Mouse (Mus musculus) heart, postnatal 0 days (tissue): ENCODE measurements around the gene Rpl26.

ENCODE experiments used
- CTCF ChIP-seq: IDR thresholded peaks from 2 replicates; pipeline ENCODE4 v1.5.1; 2016; ENCODE audit warnings: antibody characterized with exemption, control low read depth, low read depth
- EP300 ChIP-seq: IDR thresholded peaks from 2 replicates; pipeline ENCODE4 v1.6.1; 2016; ENCODE audit warnings: antibody characterized with exemption, low read depth

DNA sequence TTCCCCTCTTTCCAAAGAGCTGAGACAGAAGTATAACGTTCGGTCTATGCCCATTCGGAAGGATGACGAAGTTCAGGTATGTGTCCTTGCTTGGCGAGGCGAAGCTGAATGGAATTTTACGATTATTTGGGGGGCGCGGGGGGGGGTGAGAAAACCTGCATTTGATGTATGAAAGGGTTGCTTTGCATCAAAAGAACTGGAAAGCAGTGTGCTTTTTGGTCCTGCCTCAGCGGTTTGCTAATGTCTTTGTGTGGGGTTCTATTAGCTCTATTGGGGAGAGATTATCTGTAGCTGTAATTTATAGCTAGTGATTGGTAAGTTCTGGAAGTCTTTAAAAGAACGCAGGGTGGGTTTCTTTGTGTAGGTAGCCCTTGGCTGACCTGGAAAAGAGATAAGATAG, 984 bp downstream of the Rpl26 start:
- TF ChIP-seq CTCF (no peak), EP300 (no peak)
